ENCODE assay signal across 11 mouse cellular contexts in genomic region chr2:35271817-35272216, GRCm38 (mm10). TPM values are rescaled to one million over a fixed set of nuclear protein-coding genes. Genes with fewer than 3 reads are reported as not detected.
A peak's percentile ranks its signal among the peaks of the same experiment; 100 is the strongest.
DNase-seq lines count a peak whose midpoint lies in the region; ATAC-seq and TF ChIP-seq lines count a peak whose summit lies in the region.
"Had no signal": no experiment of that assay in that cellular context is flagged by ENCODE, and none has a peak within 500 bp of the region (broad histone marks: within the 10 kb centered on the region; RNA-seq: fewer than 3 reads in every experiment).

No protein-coding gene starts in this region.

- H3K36me3 ChIP-seq in testis, adult 2 months (ENCODE audit: control insufficient read depth, insufficient read depth, low read length) = no peaks in the 10 kb centered on the region
- H3K36me3 ChIP-seq in forebrain, embryonic 13.5 days (ENCODE audit: poor library complexity, severe bottlenecking) = no peaks in the 10 kb centered on the region
- H3K36me3 ChIP-seq: limb, embryonic 12.5 days had no signal

- TF ChIP-seq POLR2A in testis, adult 2 months (IDR thresholded peaks at IDR 0.05; ENCODE audit: control insufficient read depth, low read depth, low read length) = no peak

- TF ChIP-seq CTCF in testis, adult 2 months (IDR thresholded peaks at IDR 0.05; ENCODE audit: control insufficient read depth, insufficient read depth, insufficient replicate concordance, low read depth, low read length) = no peak

- H3K9me3 ChIP-seq in forebrain, embryonic 13.5 days (replicated peaks) = no peaks in the 10 kb centered on the region
- H3K9me3 ChIP-seq: limb, embryonic 12.5 days had no signal

- WGBS in forebrain, embryonic 13.5 days = 68% methylated on average over 2 of the region's 2 CpGs

- no peaks in the 10 kb centered on the region for H3K27me3 ChIP-seq in testis, adult 2 months (ENCODE audit: control insufficient read depth, insufficient read depth, low read length)
- no peaks in the 10 kb centered on the region for H3K27me3 ChIP-seq in forebrain, embryonic 13.5 days
- H3K27me3 ChIP-seq: CH12.LX had no signal

- H3K4me1 ChIP-seq in testis, adult 2 months (ENCODE audit: control insufficient read depth, insufficient read depth, low read length) = peaks cover 13% of the 10 kb centered on the region
- peaks cover 5% of the 10 kb centered on the region; the same call in 1 of the 2 replicates for H3K4me1 ChIP-seq in forebrain, embryonic 13.5 days

- intact Hi-C loops in left cerebral cortex, postnatal 14 days (cut with DNase I) = loop anchor here (2.0 kb wide), 1 partner anchor 57 kb away; no protein-coding TSS in a partner anchor

- H3K4me3 ChIP-seq in testis, adult 2 months (ENCODE audit: control insufficient read depth, low read depth, low read length) = no peak overlapping the region
- no peak overlapping the region for H3K4me3 ChIP-seq in forebrain, embryonic 13.5 days
- H3K4me3 ChIP-seq: limb, embryonic 12.5 days had no signal

- no peak overlapping the region for H3K4me2 ChIP-seq in forebrain, embryonic 13.5 days
- H3K4me2 ChIP-seq: limb, embryonic 12.5 days had no signal

- no peak overlapping the region for H3K9ac ChIP-seq in forebrain, embryonic 13.5 days
- H3K9ac ChIP-seq: limb, embryonic 12.5 days had no signal

- no peak for DNase-seq in frontal cortex, postnatal 25 days (ENCODE audit: low spot score in 2 of 2)
- no peak for DNase-seq in testis, postnatal 14 days (ENCODE audit: low spot score)
- peak; percentile 56 to 69 for DNase-seq in left cerebral cortex, postnatal 14 days (ENCODE audit: low spot score in 2 of 2)
- peak; percentile 86 for DNase-seq in telencephalon, adult 2 months (ENCODE audit: low read depth, low spot score)
- DNase-seq in T-cell, adult 2 months (ENCODE audit: low spot score) = no peak
- DNase-seq: spleen, adult 18-20 months had no signal

- H3K27ac ChIP-seq in testis, adult 2 months (ENCODE audit: control insufficient read depth, insufficient read depth, low read depth, low read length) = peak overlapping the region; percentile 34; the same call in 1 of the 2 replicates
- H3K27ac ChIP-seq in forebrain, embryonic 13.5 days = no peak overlapping the region
- H3K27ac ChIP-seq: limb, embryonic 12.5 days had no signal

- ATAC-seq in frontal cortex, adult (ENCODE audit: low TSS enrichment) = peak; percentile 87
- ATAC-seq in forebrain, embryonic 13.5 days = no peak

RNA-seq across cellular contexts. Expression of gene Gsn, which starts 15.6 kb away (rescaled TPM):
- polyA plus RNA-seq in testis, adult 2 months (2012; rRNA removed) = 49.9 and 88.6 TPM in 2 replicates
- total RNA-seq in left cerebral cortex, postnatal 14 days (2021) = 10 to 100 TPM; 49.4 to 81.5 TPM
- 13.3 and 14.3 TPM in 2 replicates for polyA plus RNA-seq in forebrain, embryonic 13.5 days (2015; fragmentation: Nextera tagmentation; extraction: Ambion mirVana)

Comparison
In these comparisons a context has a peak if more than half of its experiments do, and no peak if none do; other contexts are left out.
1. DNase-seq: peak in left cerebral cortex, postnatal 14 days (2 of 2) and telencephalon, adult 2 months (single experiment); none in frontal cortex, postnatal 25 days (0 of 2), testis, postnatal 14 days (single experiment) and T-cell, adult 2 months (single experiment).